Mouse (Mus musculus): Measurements from ENCODE around the gene Olfr49. TPM values are rescaled to one million over a fixed set of nuclear protein-coding genes. Genes with fewer than 3 reads are reported as not detected.

Olfr49 gene
- polyA plus RNA-seq, 1 experiment from 2014 or later: not detected

DNA sequence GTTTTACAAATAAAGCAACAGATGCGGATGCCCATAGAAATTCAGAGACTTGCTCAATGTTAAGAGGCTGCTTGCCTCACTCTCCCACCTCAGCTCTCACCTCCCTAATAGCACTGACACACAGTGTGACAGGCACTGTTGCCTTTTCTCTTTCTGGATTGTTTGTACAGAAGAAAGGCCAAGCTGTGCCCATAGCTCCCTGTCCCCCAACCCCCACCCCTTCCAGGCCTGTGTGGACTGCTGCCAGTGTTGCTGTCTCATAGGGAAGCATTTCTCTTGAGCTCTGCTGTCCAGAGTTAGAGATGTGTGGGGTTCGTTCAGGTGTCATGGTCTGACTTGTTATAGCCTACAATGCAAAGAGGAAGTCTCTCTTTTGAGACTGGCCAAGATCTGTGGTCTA, 24.5 kb downstream of the Olfr49 start:
- no peak for DNase-seq (ENCODE audit: low spot score)
- no peak overlapping the region for H3K4me2 ChIP-seq (ENCODE audit: low read depth, low read length)

DNA sequence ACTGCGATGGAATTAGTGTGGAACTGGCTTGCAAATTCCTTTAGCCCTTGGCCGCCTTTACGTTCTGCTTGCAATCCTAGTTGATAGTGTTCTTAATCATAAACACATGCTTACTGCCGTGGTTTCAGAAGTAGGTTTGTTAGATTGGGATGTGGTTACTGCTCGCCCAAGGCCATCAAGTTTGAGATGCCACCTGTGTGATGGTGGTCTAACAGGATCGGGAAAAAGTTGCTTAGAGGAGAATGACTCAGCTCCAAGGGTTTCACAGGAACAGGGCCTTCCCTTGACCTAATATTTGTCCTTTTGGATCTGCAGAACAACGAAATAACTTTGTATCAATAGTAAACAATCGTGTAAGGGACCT, 25.0 kb downstream of the Olfr49 start:
- Histone ChIP-seq H3K4me2 (ENCODE audit: low read depth, low read length) (peak overlapping the region; percentile 58), H3K36me3 (replicated peaks; ENCODE audit: control insufficient read depth, insufficient read depth, low read depth, low read length) (no peaks in the 10 kb centered on the region), H3K9me3 (replicated peaks; ENCODE audit: control insufficient read depth, low read length) (no peaks in the 10 kb centered on the region), H3K27ac (replicated peaks; ENCODE audit: low read depth, low read length) (no peak overlapping the region), H3K4me3 (ENCODE audit: low read depth, low read length) (peak overlapping the region; percentile 44), H3K4me1 (ENCODE audit: control insufficient read depth, insufficient read depth, low read length) (no peaks in the 10 kb centered on the region), H3K9ac (replicated peaks; ENCODE audit: low read length) (peak overlapping the region; percentile 52), H3K27me3 (ENCODE audit: control insufficient read depth, insufficient read depth, low read length) (no peaks in the 10 kb centered on the region)
- DNase-seq (ENCODE audit: low spot score) (peak; percentile 43), ATAC-seq (replicated peaks; ENCODE audit: insufficient number of reproducible peaks, low FRiP score, low TSS enrichment, low read depth) (no peak)
- 21% methylated on average over 8 of the region's 8 CpGs for WGBS

More for the DNA sequence above, 24.5 kb downstream of the Olfr49 start:
- WGBS: 82% methylated on average over 2 of the region's 2 CpGs
- no peaks in the 10 kb centered on the region for H3K27me3 ChIP-seq (ENCODE audit: control insufficient read depth, insufficient read depth, low read length)
- no peaks in the 10 kb centered on the region for H3K36me3 ChIP-seq (replicated peaks; ENCODE audit: control insufficient read depth, insufficient read depth, low read depth, low read length)
- no peak overlapping the region for H3K4me3 ChIP-seq (ENCODE audit: low read depth, low read length)
- no peak overlapping the region for H3K9ac ChIP-seq (replicated peaks; ENCODE audit: low read length)
- no peak for ATAC-seq (replicated peaks; ENCODE audit: insufficient number of reproducible peaks, low FRiP score, low TSS enrichment, low read depth)
- no peak overlapping the region for H3K27ac ChIP-seq (replicated peaks; ENCODE audit: low read depth, low read length)
- H3K9me3 ChIP-seq (replicated peaks; ENCODE audit: control insufficient read depth, low read length): no peaks in the 10 kb centered on the region
- H3K4me1 ChIP-seq (ENCODE audit: control insufficient read depth, insufficient read depth, low read length): no peaks in the 10 kb centered on the region

GRCm38 (mm10) chr14:54259003-54259721, 25.6 kb downstream of the Olfr49 start:
- peak; percentile 87 for ATAC-seq (replicated peaks; ENCODE audit: insufficient number of reproducible peaks, low FRiP score, low TSS enrichment, low read depth)

DNA sequence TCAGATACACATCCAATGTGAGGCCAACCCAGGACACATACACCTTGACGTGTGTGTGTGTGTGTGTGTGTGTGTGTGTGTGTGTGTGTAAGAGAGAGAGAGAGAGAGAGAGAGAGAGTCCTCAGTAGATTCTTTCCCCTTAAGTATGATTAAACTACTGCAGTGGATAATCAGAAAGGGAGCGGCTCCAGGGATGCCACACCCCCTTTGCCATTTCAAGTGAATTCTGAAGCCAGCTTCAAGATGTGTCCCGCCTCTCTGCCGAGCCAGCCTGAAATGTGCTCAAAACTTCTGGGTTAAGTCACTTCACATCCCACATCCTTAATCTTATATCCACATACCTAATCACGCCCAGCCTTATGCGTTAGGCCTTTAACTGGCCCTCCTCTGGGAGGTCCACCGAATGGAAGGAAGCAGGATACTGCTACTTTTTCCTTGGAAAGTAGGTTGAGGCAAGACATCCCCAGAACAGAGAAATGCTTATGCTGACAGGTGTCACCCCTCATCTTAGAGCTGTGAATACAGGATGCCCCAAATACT, 26.5 kb downstream of the Olfr49 start:
- Histone ChIP-seq H3K4me1 (ENCODE audit: control insufficient read depth, insufficient read depth, low read length) (no peaks in the 10 kb centered on the region), H3K4me2 (ENCODE audit: low read depth, low read length) (no peak overlapping the region), H3K36me3 (replicated peaks; ENCODE audit: control insufficient read depth, insufficient read depth, low read depth, low read length) (no peaks in the 10 kb centered on the region), H3K27me3 (ENCODE audit: control insufficient read depth, insufficient read depth, low read length) (no peaks in the 10 kb centered on the region), H3K9ac (replicated peaks; ENCODE audit: low read length) (no peak overlapping the region), H3K9me3 (replicated peaks; ENCODE audit: control insufficient read depth, low read length) (no peaks in the 10 kb centered on the region), H3K27ac (replicated peaks; ENCODE audit: low read depth, low read length) (no peak overlapping the region), H3K4me3 (ENCODE audit: low read depth, low read length) (no peak overlapping the region)
- DNase-seq (ENCODE audit: low spot score) (no peak), ATAC-seq (replicated peaks; ENCODE audit: insufficient number of reproducible peaks, low FRiP score, low TSS enrichment, low read depth) (no peak)
- WGBS: 66% methylated on average over 7 of the region's 7 CpGs

More at GRCm38 (mm10) chr14:54259003-54259721, 25.6 kb downstream of the Olfr49 start:
- peak overlapping the region; percentile 58 for H3K4me2 ChIP-seq (ENCODE audit: low read depth, low read length)
- no peaks in the 10 kb centered on the region for H3K4me1 ChIP-seq (ENCODE audit: control insufficient read depth, insufficient read depth, low read length)
- H3K4me3 ChIP-seq (ENCODE audit: low read depth, low read length): peak overlapping the region; percentile 44
- WGBS: under 1% methylated on average over 35 of the region's 35 CpGs
- no peaks in the 10 kb centered on the region for H3K9me3 ChIP-seq (replicated peaks; ENCODE audit: control insufficient read depth, low read length)
- H3K27me3 ChIP-seq (ENCODE audit: control insufficient read depth, insufficient read depth, low read length): no peaks in the 10 kb centered on the region
- peak overlapping the region; percentile 52 for H3K9ac ChIP-seq (replicated peaks; ENCODE audit: low read length)
- peak; percentile 94 for DNase-seq (ENCODE audit: low spot score)
- no peaks in the 10 kb centered on the region for H3K36me3 ChIP-seq (replicated peaks; ENCODE audit: control insufficient read depth, insufficient read depth, low read depth, low read length)
- no peak overlapping the region for H3K27ac ChIP-seq (replicated peaks; ENCODE audit: low read depth, low read length)

DNA sequence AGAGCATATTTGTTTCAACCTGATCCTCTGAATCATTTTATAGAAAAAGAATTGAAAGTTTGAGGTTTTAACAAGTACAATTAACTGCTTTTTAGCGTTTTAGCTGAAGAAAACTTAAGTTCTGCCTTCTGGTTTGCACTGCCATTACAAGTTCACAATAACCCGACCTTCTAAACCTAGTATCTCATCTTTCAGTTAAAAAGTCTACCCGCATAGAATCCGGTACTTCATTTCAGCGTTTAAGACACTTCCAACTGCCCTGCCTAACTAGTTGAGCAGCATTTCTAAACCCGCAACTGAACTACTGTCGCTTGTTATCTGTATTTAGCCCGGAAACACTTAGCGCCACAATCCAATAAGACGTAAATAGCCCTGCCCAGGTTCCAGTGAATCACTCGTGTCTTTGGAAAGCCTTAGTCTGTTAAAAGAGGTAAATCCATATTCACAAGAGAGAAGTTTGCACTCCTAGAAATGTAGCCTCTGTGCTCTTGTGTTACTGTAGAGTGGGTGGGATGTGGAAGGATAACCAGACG, 30.0 kb downstream of the Olfr49 start:
- H3K4me1 ChIP-seq (ENCODE audit: control insufficient read depth, insufficient read depth, low read length): no peaks in the 10 kb centered on the region
- no peak for ATAC-seq (replicated peaks; ENCODE audit: insufficient number of reproducible peaks, low FRiP score, low TSS enrichment, low read depth)
- no peak overlapping the region for H3K27ac ChIP-seq (replicated peaks; ENCODE audit: low read depth, low read length)

GRCm38 (mm10) chr14:54253741-54254291, 30.9 kb downstream of the Olfr49 start, which contains the start of the genes Dad1 and Abhd4:
Gene Dad1, minus strand, starts transcription at chr14:54254104.
Gene Abhd4, plus strand, starts transcription at chr14:54254188.
- WGBS: under 1% methylated on average over 39 of the region's 39 CpGs
- H3K27me3 ChIP-seq (ENCODE audit: control insufficient read depth, insufficient read depth, low read length): no peaks in the 10 kb centered on the region
- H3K4me1 ChIP-seq (ENCODE audit: control insufficient read depth, insufficient read depth, low read length): no peaks in the 10 kb centered on the region
- H3K36me3 ChIP-seq (replicated peaks; ENCODE audit: control insufficient read depth, insufficient read depth, low read depth, low read length): no peaks in the 10 kb centered on the region
- peak within 1 kb of the TSS; percentile 62 for H3K4me2 ChIP-seq (ENCODE audit: low read depth, low read length)
- peak within 1 kb of the TSS; percentile 78 for H3K4me3 ChIP-seq (ENCODE audit: low read depth, low read length)
- peak; percentile 99 for ATAC-seq (replicated peaks; ENCODE audit: insufficient number of reproducible peaks, low FRiP score, low TSS enrichment, low read depth)
- H3K9me3 ChIP-seq (replicated peaks; ENCODE audit: control insufficient read depth, low read length): no peaks in the 10 kb centered on the region
- H3K9ac ChIP-seq (replicated peaks; ENCODE audit: low read length): peak within 1 kb of the TSS; percentile 78
- DNase-seq (ENCODE audit: low spot score): peak; percentile 97
- peak within 1 kb of the TSS; percentile 56; the same call in 1 of the 2 replicates for H3K27ac ChIP-seq (replicated peaks; ENCODE audit: low read depth, low read length)

More for the DNA sequence above, 30.0 kb downstream of the Olfr49 start:
- Histone ChIP-seq H3K9ac (replicated peaks; ENCODE audit: low read length) (no peak overlapping the region), H3K4me3 (ENCODE audit: low read depth, low read length) (peak overlapping the region; percentile 78; the same call in 1 of the 2 replicates), H3K36me3 (replicated peaks; ENCODE audit: control insufficient read depth, insufficient read depth, low read depth, low read length) (no peaks in the 10 kb centered on the region), H3K4me2 (ENCODE audit: low read depth, low read length) (peak overlapping the region; percentile 62), H3K9me3 (replicated peaks; ENCODE audit: control insufficient read depth, low read length) (no peaks in the 10 kb centered on the region), H3K27me3 (ENCODE audit: control insufficient read depth, insufficient read depth, low read length) (no peaks in the 10 kb centered on the region)
- no peak for DNase-seq (ENCODE audit: low spot score)
- 62% methylated on average over 12 of the region's 12 CpGs for WGBS

DNA sequence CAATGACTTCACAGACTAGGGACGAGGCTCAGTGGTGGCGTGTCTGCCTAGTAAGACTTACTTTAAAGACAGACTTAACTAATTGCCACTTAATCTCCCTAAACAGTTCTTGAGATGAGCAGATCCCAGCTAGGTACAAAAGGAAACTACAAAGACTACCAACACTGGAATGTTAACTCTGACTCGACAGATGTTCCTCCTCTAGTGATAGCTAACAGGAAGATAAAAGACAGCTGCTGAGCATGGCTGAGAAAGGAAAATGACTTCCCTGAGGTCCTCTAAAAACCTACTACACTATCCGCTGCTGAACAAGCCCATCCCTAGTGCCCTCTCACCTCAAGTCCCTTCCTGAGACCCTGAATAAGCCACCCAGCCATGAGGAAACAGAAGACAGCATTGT, 34.6 kb downstream of the Olfr49 start:
- Histone ChIP-seq H3K4me1 (ENCODE audit: control insufficient read depth, insufficient read depth, low read length) (no peaks in the 10 kb centered on the region), H3K36me3 (replicated peaks; ENCODE audit: control insufficient read depth, insufficient read depth, low read depth, low read length) (no peaks in the 10 kb centered on the region), H3K4me3 (ENCODE audit: low read depth, low read length) (no peak overlapping the region), H3K9ac (replicated peaks; ENCODE audit: low read length) (no peak overlapping the region), H3K27ac (replicated peaks; ENCODE audit: low read depth, low read length) (no peak overlapping the region), H3K4me2 (ENCODE audit: low read depth, low read length) (no peak overlapping the region), H3K27me3 (ENCODE audit: control insufficient read depth, insufficient read depth, low read length) (no peaks in the 10 kb centered on the region), H3K9me3 (replicated peaks; ENCODE audit: control insufficient read depth, low read length) (no peaks in the 10 kb centered on the region)
- ATAC-seq (replicated peaks; ENCODE audit: insufficient number of reproducible peaks, low FRiP score, low TSS enrichment, low read depth) (no peak), DNase-seq (ENCODE audit: low spot score) (no peak)
- 71% methylated on average over 4 of the region's 4 CpGs for WGBS

- Histone ChIP-seq H3K4me3 (ENCODE audit: low read depth, low read length) (no peak overlapping the region), H3K36me3 (replicated peaks; ENCODE audit: control insufficient read depth, insufficient read depth, low read depth, low read length) (no peaks in the 10 kb centered on the region), H3K27ac (replicated peaks; ENCODE audit: low read depth, low read length) (no peak overlapping the region), H3K4me1 (ENCODE audit: control insufficient read depth, insufficient read depth, low read length) (no peaks in the 10 kb centered on the region), H3K9ac (replicated peaks; ENCODE audit: low read length) (no peak overlapping the region), H3K9me3 (replicated peaks; ENCODE audit: control insufficient read depth, low read length) (no peaks in the 10 kb centered on the region), H3K27me3 (ENCODE audit: control insufficient read depth, insufficient read depth, low read length) (no peaks in the 10 kb centered on the region), H3K4me2 (ENCODE audit: low read depth, low read length) (no peak overlapping the region)
- ATAC-seq (replicated peaks; ENCODE audit: insufficient number of reproducible peaks, low FRiP score, low TSS enrichment, low read depth): no peak
- 60% methylated on average over 9 of the region's 9 CpGs for WGBS
- DNase-seq (ENCODE audit: low spot score): no peak
These were observed 35.4 kb downstream of the Olfr49 start for GRCm38 (mm10) chr14:54249326-54249725.

All from embryonic facial prominence, embryonic 11.5 days (tissue).